Mouse (Mus musculus): Measurements from ENCODE around the gene Pin1. TPM values are rescaled to one million over a fixed set of nuclear protein-coding genes. Genes with fewer than 3 reads are reported as not detected.
A peak's percentile ranks its signal among the peaks of the same experiment; 100 is the strongest.

Gene Pin1
- total and polyA plus RNA-seq, 3 experiments = 17.8 to 20.8 (median 18.6) TPM

DNA sequence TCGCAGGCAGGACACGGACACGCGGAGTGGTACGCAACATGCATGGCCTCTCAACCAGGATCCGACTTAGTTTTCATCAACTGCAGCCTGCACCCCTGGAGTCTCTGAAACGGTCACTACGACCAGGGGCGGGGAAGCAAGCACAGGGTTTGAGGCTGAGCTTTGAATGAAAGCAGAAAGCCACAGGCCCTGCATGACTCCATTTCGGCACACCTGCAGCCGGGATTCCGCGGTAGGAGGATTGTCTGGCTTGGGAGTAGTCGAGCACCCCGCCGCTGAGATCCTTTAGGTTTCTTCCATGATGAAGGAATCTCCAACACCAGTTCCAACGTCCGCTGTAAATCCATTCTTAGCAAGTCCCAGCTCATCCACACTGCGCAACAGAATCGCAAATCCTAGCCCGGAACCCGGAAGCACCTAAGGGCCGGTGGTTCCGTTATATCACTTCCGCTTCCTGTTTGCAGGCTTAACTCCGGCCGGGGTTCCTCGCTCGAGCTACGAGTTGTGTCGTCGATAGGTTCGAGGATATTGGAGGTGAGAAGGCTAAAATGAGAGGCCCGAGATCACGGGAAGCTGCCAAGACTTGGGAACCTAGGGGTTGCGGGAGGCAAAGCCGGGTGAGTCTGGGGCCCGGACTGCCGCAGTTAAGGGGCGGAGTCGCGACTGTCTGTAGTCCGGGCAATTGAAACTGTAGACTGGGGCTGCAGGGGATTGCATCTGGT is 7.4 kb upstream of the Pin1 start, which contains the start of gene Fbxl12:
Fbxl12 (minus strand) TSS at position 408 of the 722 bp plus-strand sequence.
- intact Hi-C loops (cut with DNase I) = loop anchor here (10.0 kb wide), 2 partner anchors 120 to 150 kb away; partner anchors contain the start of genes Zfp266 and Zfp426
- WGBS = under 1% methylated on average over 43 of the region's 43 CpGs
- TF ChIP-seq POLR2A (IDR thresholded peaks at IDR 0.05; ENCODE audit: insufficient read depth, low read depth, low read length) (peak; percentile 93), CTCF (IDR thresholded peaks at IDR 0.05) (no peak)

DNA sequence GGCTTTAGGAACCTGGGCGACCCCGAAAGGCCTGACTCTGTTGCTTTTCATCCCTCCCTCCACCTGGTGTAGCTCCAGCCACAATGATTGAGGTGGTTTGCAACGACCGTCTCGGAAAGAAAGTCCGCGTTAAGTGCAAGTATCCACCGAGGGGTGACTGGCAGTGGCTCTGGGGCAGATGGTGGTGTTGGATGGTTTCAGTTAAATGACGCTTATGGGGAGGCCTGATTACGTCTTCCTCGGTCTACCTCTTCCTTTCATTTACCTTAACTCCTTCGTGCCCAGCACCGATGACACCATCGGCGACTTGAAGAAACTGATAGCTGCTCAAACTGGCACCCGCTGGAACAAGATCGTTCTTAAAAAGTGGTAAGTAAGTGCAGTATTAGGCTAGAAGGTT is 6.8 kb upstream of the Pin1 start:
- WGBS = 1% methylated on average over 17 of the region's 17 CpGs
- Histone ChIP-seq H3K4me1 (ENCODE audit: control insufficient read depth, insufficient read depth, low read length) (peaks cover 5% of the 10 kb centered on the region), H3K36me3 (ENCODE audit: control insufficient read depth, insufficient read depth, low read length) (no peaks in the 10 kb centered on the region; the same call in 1 of the 2 replicates), H3K27me3 (ENCODE audit: control insufficient read depth, insufficient read depth, low read length) (no peaks in the 10 kb centered on the region), H3K9ac (ENCODE audit: low read depth, low read length) (peak overlapping the region; percentile 84), H3K79me2 (replicated peaks; ENCODE audit: control insufficient read depth, insufficient read depth, low read length) (peaks cover 3% of the 10 kb centered on the region), H3K4me3 (peak overlapping the region; percentile 99), H3K27ac (peak overlapping the region; percentile 92)
- peak in 1 of 2 experiments; percentile 28 for DNase-seq
- no peak for TF ChIP-seq EP300 (IDR thresholded peaks at IDR 0.05; ENCODE audit: insufficient read depth, low read depth, low read length)
- no peak for TF ChIP-seq CTCF (IDR thresholded peaks at IDR 0.05)
- no peak for TF ChIP-seq POLR2A (IDR thresholded peaks at IDR 0.05; ENCODE audit: insufficient read depth, low read depth, low read length)
- intact Hi-C loops (cut with DNase I) = loop anchor here (10.0 kb wide), 2 partner anchors 120 to 150 kb away; partner anchors contain the start of genes Zfp266 and Zfp426

More for the DNA sequence above, 7.4 kb upstream of the Pin1 start, which contains the start of gene Fbxl12:
- H3K36me3 ChIP-seq (ENCODE audit: control insufficient read depth, insufficient read depth, low read length) = no peaks in the 10 kb centered on the region; the same call in 1 of the 2 replicates
- DNase-seq = peak; percentile 85
- H3K79me2 ChIP-seq (replicated peaks; ENCODE audit: control insufficient read depth, insufficient read depth, low read length) = peaks cover 3% of the 10 kb centered on the region
- peaks cover 5% of the 10 kb centered on the region for H3K4me1 ChIP-seq (ENCODE audit: control insufficient read depth, insufficient read depth, low read length)
- no peaks in the 10 kb centered on the region for H3K27me3 ChIP-seq (ENCODE audit: control insufficient read depth, insufficient read depth, low read length)
- H3K9ac ChIP-seq (ENCODE audit: low read depth, low read length) = peak within 1 kb of the TSS; percentile 84
- peak within 1 kb of the TSS; percentile 99 for H3K4me3 ChIP-seq
- H3K27ac ChIP-seq = peak within 1 kb of the TSS; percentile 92

DNA sequence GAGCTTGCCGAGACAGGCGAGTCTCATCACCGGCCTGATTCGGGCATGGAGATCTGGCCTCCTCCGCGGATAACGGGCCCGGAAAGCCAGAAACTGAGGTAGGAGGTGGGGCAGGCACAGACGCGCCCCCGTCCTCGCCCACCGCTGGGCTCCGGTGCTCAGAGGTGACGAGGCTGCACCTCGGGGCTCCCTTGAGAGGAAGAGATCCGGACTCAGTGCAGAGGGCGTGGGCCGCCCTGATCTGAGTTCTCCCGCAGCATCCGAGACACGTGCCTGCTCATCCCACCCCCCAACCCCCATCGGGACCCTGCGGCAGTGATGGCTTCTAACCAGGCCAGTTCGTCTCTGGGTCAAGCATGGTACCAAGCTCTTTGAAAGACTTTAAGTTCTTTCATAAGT is 364 bp downstream of the Pin1 start:
- intact Hi-C loops (cut with DNase I) = loop anchor here (5.0 kb wide), 2 partner anchors 185 to 270 kb away; no protein-coding TSS in a partner anchor
- Histone ChIP-seq H3K79me2 (replicated peaks; ENCODE audit: control insufficient read depth, insufficient read depth, low read length) (peaks cover 3% of the 10 kb centered on the region; the same call in 1 of the 2 replicates), H3K4me1 (ENCODE audit: control insufficient read depth, insufficient read depth, low read length) (peaks cover 3% of the 10 kb centered on the region), H3K27me3 (ENCODE audit: control insufficient read depth, insufficient read depth, low read length) (no peaks in the 10 kb centered on the region), H3K36me3 (ENCODE audit: control insufficient read depth, insufficient read depth, low read length) (no peaks in the 10 kb centered on the region), H3K9ac (ENCODE audit: low read depth, low read length) (peak overlapping the region; percentile 76), H3K4me3 (peak overlapping the region; percentile 76), H3K27ac (peak overlapping the region; percentile 75)
- under 1% methylated on average over 25 of the region's 25 CpGs for WGBS
- TF ChIP-seq EP300 (IDR thresholded peaks at IDR 0.05; ENCODE audit: insufficient read depth, low read depth, low read length) (no peak), POLR2A (IDR thresholded peaks at IDR 0.05; ENCODE audit: insufficient read depth, low read depth, low read length) (no peak), CTCF (IDR thresholded peaks at IDR 0.05) (no peak)
- no peak for DNase-seq

DNA sequence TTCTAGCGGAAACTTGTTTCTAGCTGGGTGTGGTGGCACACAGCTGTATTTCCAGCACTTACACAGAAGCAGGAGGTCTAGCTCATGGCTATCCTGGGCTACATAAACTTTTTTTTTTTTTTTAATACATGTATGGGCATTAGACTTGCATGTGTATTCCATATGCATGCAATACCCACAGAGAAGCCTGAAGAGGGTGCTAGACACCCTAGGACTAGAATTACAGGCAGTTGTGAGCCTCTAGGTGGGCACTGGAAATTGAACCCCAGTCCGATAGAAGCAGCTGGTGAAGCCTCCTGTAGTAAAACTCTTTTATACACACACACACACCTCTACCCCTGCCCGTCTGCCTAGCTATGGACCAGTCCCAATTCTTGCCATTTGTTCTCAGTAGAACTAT is 2.0 kb downstream of the Pin1 start:
- no peak overlapping the region for H3K4me3 ChIP-seq
- no peak overlapping the region for H3K27ac ChIP-seq
- H3K9ac ChIP-seq (ENCODE audit: low read depth, low read length) = no peak overlapping the region
- DNase-seq = no peak
- no peaks in the 10 kb centered on the region; the same call in 1 of the 2 replicates for H3K36me3 ChIP-seq (ENCODE audit: control insufficient read depth, insufficient read depth, low read length)
- H3K79me2 ChIP-seq (replicated peaks; ENCODE audit: control insufficient read depth, insufficient read depth, low read length) = peaks cover 3% of the 10 kb centered on the region; the same call in 1 of the 2 replicates
- WGBS = 91% methylated on average over 3 of the region's 3 CpGs
- TF ChIP-seq EP300 (IDR thresholded peaks at IDR 0.05; ENCODE audit: insufficient read depth, low read depth, low read length) (no peak), CTCF (IDR thresholded peaks at IDR 0.05) (0 out of 2 replicates have a peak, but pooled peaks have one; percentile 12), POLR2A (IDR thresholded peaks at IDR 0.05; ENCODE audit: insufficient read depth, low read depth, low read length) (no peak)
- peaks cover 4% of the 10 kb centered on the region for H3K4me1 ChIP-seq (ENCODE audit: control insufficient read depth, insufficient read depth, low read length)
- intact Hi-C loops (cut with DNase I) = loop anchor here (5.0 kb wide), 2 partner anchors 187 to 272 kb away; no protein-coding TSS in a partner anchor
- no peaks in the 10 kb centered on the region for H3K27me3 ChIP-seq (ENCODE audit: control insufficient read depth, insufficient read depth, low read length)

DNA sequence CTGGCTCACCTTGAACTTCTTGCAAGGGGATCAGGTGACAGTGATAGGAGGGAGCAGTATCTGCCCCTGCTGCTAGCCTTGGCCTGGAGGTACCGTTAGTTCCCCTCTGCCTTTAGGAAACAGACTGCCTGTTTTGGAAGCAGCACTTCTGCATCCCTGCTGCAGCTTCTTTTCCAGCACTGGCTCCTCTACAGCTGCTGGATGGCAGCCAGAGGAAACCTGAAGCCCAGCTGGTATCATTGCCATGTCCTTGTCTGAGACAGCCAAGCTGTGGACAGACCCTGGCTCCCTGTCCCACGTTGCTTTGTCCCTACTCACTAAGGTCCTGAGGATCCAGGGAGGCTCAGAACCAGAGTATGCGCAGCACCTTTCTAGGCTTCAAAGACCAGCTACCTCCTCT is 5.7 kb downstream of the Pin1 start:
- peak; percentile 59 to 71 for DNase-seq
- Histone ChIP-seq H3K4me1 (ENCODE audit: control insufficient read depth, insufficient read depth, low read length) (peaks cover 1% of the 10 kb centered on the region; the same call in 1 of the 2 replicates), H3K36me3 (ENCODE audit: control insufficient read depth, insufficient read depth, low read length) (no peaks in the 10 kb centered on the region; the same call in 1 of the 2 replicates), H3K4me3 (no peak overlapping the region), H3K27me3 (ENCODE audit: control insufficient read depth, insufficient read depth, low read length) (no peaks in the 10 kb centered on the region), H3K9ac (ENCODE audit: low read depth, low read length) (no peak overlapping the region), H3K79me2 (replicated peaks; ENCODE audit: control insufficient read depth, insufficient read depth, low read length) (no peaks in the 10 kb centered on the region; the same call in 1 of the 2 replicates), H3K27ac (peak overlapping the region; percentile 54)
- WGBS = 52% methylated on average over 3 of the region's 3 CpGs
- intact Hi-C loops (cut with DNase I) = no loop called here
- TF ChIP-seq CTCF (IDR thresholded peaks at IDR 0.05) (no peak), POLR2A (IDR thresholded peaks at IDR 0.05; ENCODE audit: insufficient read depth, low read depth, low read length) (no peak), EP300 (IDR thresholded peaks at IDR 0.05; ENCODE audit: insufficient read depth, low read depth, low read length) (no peak)
